Mouse (Mus musculus) liver, embryonic 11.5 days (tissue): Measurements from ENCODE around the gene Fbxw25. TPM values are rescaled to one million over a fixed set of nuclear protein-coding genes. Genes with fewer than 3 reads are reported as not detected.
A peak's percentile ranks its signal among the peaks of the same experiment; 100 is the strongest.
"Not testable (repeated sequence)": the region's sequence is repeated elsewhere in the genome, so short reads cannot be mapped to it uniquely, and the experiment has no call there.

Experiments used
- ATAC-seq: fragments of 200-750 bp; cut with Nextera tagmentation; replicated peaks from 2 replicates; pipeline ENCODE4 v1.8.0; 2017; ENCODE audit warnings: moderate number of reproducible peaks, mild to moderate bottlenecking, moderate TSS enrichment, moderate library complexity; ENCODE audit not compliant: low FRiP score
- DNase-seq: peaks from one replicate; pipeline ENCODE4 v3.0.0-alpha.2; 2017; ENCODE audit warnings: low spot score
- H3K27ac ChIP-seq: fragments of 300-500 bp; sonication (generic); 2 replicates; pipeline ENCODE4 v1.5.1; 2014; ENCODE audit warnings: mild to moderate bottlenecking, low read depth, low read length, control low read depth
- H3K27me3 ChIP-seq: fragments of 300-500 bp; sonication (generic); replicated peaks from 2 replicates; pipeline ENCODE4 v1.6.1; 2014; ENCODE audit warnings: low read length, mixed read lengths; ENCODE audit not compliant: control insufficient read depth, insufficient read depth
- H3K36me3 ChIP-seq: fragments of 300-500 bp; sonication (generic); 2 replicates; pipeline ENCODE4 v1.6.1; 2014; ENCODE audit warnings: mild to moderate bottlenecking, low read length, moderate library complexity, mixed read lengths; ENCODE audit not compliant: control insufficient read depth, insufficient read depth
- H3K4me1 ChIP-seq: fragments of 300-500 bp; sonication (generic); replicated peaks from 2 replicates; pipeline ENCODE4 v1.6.1; 2014; ENCODE audit warnings: low read length, mixed read lengths; ENCODE audit not compliant: control insufficient read depth, insufficient read depth
- H3K4me2 ChIP-seq: fragments of 300-500 bp; sonication (generic); 2 replicates; pipeline ENCODE4 v1.6.1; 2014; ENCODE audit warnings: mild to moderate bottlenecking, control low read depth, moderate library complexity
- H3K4me3 ChIP-seq: fragments of 300-500 bp; sonication (generic); 2 replicates; pipeline ENCODE4 v1.5.1; 2014; ENCODE audit warnings: low read depth, low read length, control low read depth
- H3K9ac ChIP-seq: fragments of 300-500 bp; sonication (generic); 2 replicates; pipeline ENCODE4 v1.6.1; 2014; ENCODE audit warnings: low read depth, low read length, control low read depth
- H3K9me3 ChIP-seq: fragments of 300-500 bp; sonication (generic); 2 replicates; pipeline ENCODE4 v1.6.1; 2016; ENCODE audit warnings: low read length, inconsistent platforms, mixed read lengths; ENCODE audit not compliant: control insufficient read depth
- WGBS: fragments of 180-500 bp; shearing (Covaris S2); extraction: QIAGEN DNeasy Blood & Tissue Kit; methylation state at CpG from one replicate; pipeline ENCODE4 v1.1.7; 2014; 5-methylcytosine and 5-hydroxymethylcytosine counted together
- polyA plus RNA-seq: library from polyadenylated mRNA; unstranded; fragments of >200 nt; fragmentation: Nextera tagmentation; extraction: Ambion mirVana; gene quantifications from 2 replicates; pipeline ENCODE4 v1.2.1, GENCODE M21; 2014

Fbxw25 gene
- polyA plus RNA-seq: not detected in 2 replicates

GRCm38 (mm10) chr9:109664552-109664951 lies at the start of gene Fbxw25:
TSS of gene Fbxw25 (minus strand) at chr9:109664652.
- H3K27me3 ChIP-seq, H3K4me1 ChIP-seq, ATAC-seq, H3K4me3 ChIP-seq, H3K9ac ChIP-seq, DNase-seq, H3K4me2 ChIP-seq, H3K27ac ChIP-seq, H3K36me3 ChIP-seq, H3K9me3 ChIP-seq: not testable (repeated sequence)
- WGBS: 59% methylated on average over 2 of the region's 2 CpGs

- not testable (repeated sequence) for DNase-seq, H3K9ac ChIP-seq, H3K4me3 ChIP-seq, H3K4me2 ChIP-seq, H3K36me3 ChIP-seq, H3K27ac ChIP-seq, H3K9me3 ChIP-seq, ATAC-seq, H3K4me1 ChIP-seq, H3K27me3 ChIP-seq
- 64% methylated on average over 4 of the region's 4 CpGs for WGBS
Observed at GRCm38 (mm10) chr9:109702600-109702999, 38.1 kb upstream of the Fbxw25 start, which contains the start of gene Fbxw18. TSS of gene Fbxw18 (minus strand) at chr9:109702700.

GRCm38 (mm10) chr9:109685299-109685698 lies 20.8 kb upstream of the Fbxw25 start:
- WGBS: 7% methylated on average over 1 of the region's 1 CpGs
- peak; percentile 32 for DNase-seq
- no peaks in the 10 kb centered on the region for H3K36me3 ChIP-seq
- no peaks in the 10 kb centered on the region for H3K27me3 ChIP-seq
- no peaks in the 10 kb centered on the region for H3K9me3 ChIP-seq
- H3K27ac ChIP-seq: no peak overlapping the region
- no peaks in the 10 kb centered on the region for H3K4me1 ChIP-seq
- H3K4me3 ChIP-seq: no peak overlapping the region
- H3K4me2 ChIP-seq: no peak overlapping the region
- 0 out of 2 replicates have a peak, but pooled peaks have one; percentile 26 for ATAC-seq
- H3K9ac ChIP-seq: no peak overlapping the region

GRCm38 (mm10) chr9:109625957-109626356 lies 38.5 kb downstream of the Fbxw25 start, which contains the start of gene Fbxw24:
TSS of gene Fbxw24 (minus strand) at chr9:109626057.
- H3K4me3 ChIP-seq, H3K36me3 ChIP-seq, H3K27me3 ChIP-seq, H3K9ac ChIP-seq, ATAC-seq, H3K27ac ChIP-seq, DNase-seq, H3K9me3 ChIP-seq, H3K4me2 ChIP-seq, H3K4me1 ChIP-seq: not testable (repeated sequence)
- WGBS: 76% methylated on average over 2 of the region's 2 CpGs

GRCm38 (mm10) chr9:109606837-109607236 lies 57.6 kb downstream of the Fbxw25 start:
- H3K4me2 ChIP-seq, H3K9ac ChIP-seq, H3K4me1 ChIP-seq, H3K27ac ChIP-seq, DNase-seq, H3K27me3 ChIP-seq, ATAC-seq, H3K4me3 ChIP-seq, H3K9me3 ChIP-seq, H3K36me3 ChIP-seq: not testable (repeated sequence)
- WGBS: 37% methylated on average over 5 of the region's 5 CpGs

GRCm38 (mm10) chr9:109602128-109602527 lies 62.3 kb downstream of the Fbxw25 start:
- H3K27ac ChIP-seq, H3K4me3 ChIP-seq, H3K9me3 ChIP-seq, H3K4me2 ChIP-seq, H3K4me1 ChIP-seq, H3K27me3 ChIP-seq, ATAC-seq, DNase-seq, H3K9ac ChIP-seq, H3K36me3 ChIP-seq: not testable (repeated sequence)
- 53% methylated on average over 2 of the region's 2 CpGs for WGBS

GRCm38 (mm10) chr9:109597226-109597625 lies 67.2 kb downstream of the Fbxw25 start:
- DNase-seq (no peak), ATAC-seq (no peak)
- Histone ChIP-seq H3K36me3 (no peaks in the 10 kb centered on the region), H3K4me3 (no peak overlapping the region), H3K4me2 (no peak overlapping the region), H3K4me1 (no peaks in the 10 kb centered on the region), H3K9ac (no peak overlapping the region), H3K9me3 (no peaks in the 10 kb centered on the region), H3K27ac (no peak overlapping the region), H3K27me3 (no peaks in the 10 kb centered on the region)

Other genes with a start within 250 kb of the Fbxw25 start
- not detected in 2 replicates for gene Fbxw16, start 215.5 kb downstream of the Fbxw25 start, polyA plus RNA-seq
- gene Fbxw19, start 168.8 kb downstream of the Fbxw25 start, polyA plus RNA-seq: not detected in 2 replicates
- gene Fbxw15, start 96.4 kb downstream of the Fbxw25 start, polyA plus RNA-seq: 0.16 TPM in 1 of 2 replicates, not detected in the other
- not detected in 2 replicates for gene Fbxw24, start 38.6 kb downstream of the Fbxw25 start, polyA plus RNA-seq
- 0.11 and 0.12 TPM in 2 replicates for gene Fbxw18, start 38.0 kb upstream of the Fbxw25 start, polyA plus RNA-seq
- gene Fbxw26, start 81.4 kb upstream of the Fbxw25 start, polyA plus RNA-seq: 0.09 TPM in 1 of 2 replicates, not detected in the other
- gene Fbxw27, start 126.0 kb upstream of the Fbxw25 start, polyA plus RNA-seq: not detected in 2 replicates
- gene Spink8, start 147.6 kb upstream of the Fbxw25 start, polyA plus RNA-seq: not detected in 2 replicates
- gene Nme6, start 168.1 kb upstream of the Fbxw25 start, polyA plus RNA-seq: 91.1 and 94.6 TPM in 2 replicates
- gene Camp, start 185.0 kb upstream of the Fbxw25 start, polyA plus RNA-seq: 13.5 and 15.8 TPM in 2 replicates
- gene Cdc25a, start 210.9 kb upstream of the Fbxw25 start, polyA plus RNA-seq: 39.8 and 42.5 TPM in 2 replicates